Mouse (Mus musculus): Measurements from ENCODE around the gene Fes. TPM values are rescaled to one million over a fixed set of nuclear protein-coding genes. Genes with fewer than 3 reads are reported as not detected.

The Fes gene
- polyA plus RNA-seq, 1 experiment: 52.8 TPM

GRCm38 (mm10) chr7:80414303-80414855, 26.6 kb upstream of the Fes start:
- Histone ChIP-seq H3K4me3 (ENCODE audit: extremely low read depth, insufficient read depth, insufficient read length) (no peak overlapping the region), H3K27me3 (ENCODE audit: control insufficient read depth, insufficient read depth, low read length) (no peaks in the 10 kb centered on the region), H3K36me3 (ENCODE audit: control insufficient read depth, insufficient read depth, low read length) (no peaks in the 10 kb centered on the region), H3K27ac (ENCODE audit: insufficient read depth, low read length) (no peak overlapping the region), H3K4me1 (ENCODE audit: control insufficient read depth, insufficient read depth, insufficient read length) (no peaks in the 10 kb centered on the region)
- DNase-seq (ENCODE audit: low read depth in 1 of 2, low spot score in 2 of 2): no peak
- WGBS: 51% methylated on average over 7 of the region's 7 CpGs
- TF ChIP-seq POLR2A (IDR thresholded peaks at IDR 0.05; ENCODE audit: low read depth, low read length) (no peak), CTCF (IDR thresholded peaks at IDR 0.05; ENCODE audit: extremely low read depth, insufficient read depth, insufficient read length, insufficient replicate concordance) (no peak)

- no peak for DNase-seq (ENCODE audit: low read depth in 1 of 2, low spot score in 2 of 2)
- no peak overlapping the region for H3K27ac ChIP-seq (ENCODE audit: insufficient read depth, low read length)
- TF ChIP-seq CTCF (IDR thresholded peaks at IDR 0.05; ENCODE audit: extremely low read depth, insufficient read depth, insufficient read length, insufficient replicate concordance) (no peak), POLR2A (IDR thresholded peaks at IDR 0.05; ENCODE audit: low read depth, low read length) (no peak)
- WGBS: 81% methylated on average over 9 of the region's 9 CpGs
- no peak overlapping the region for H3K4me3 ChIP-seq (ENCODE audit: extremely low read depth, insufficient read depth, insufficient read length)
- H3K36me3 ChIP-seq (ENCODE audit: control insufficient read depth, insufficient read depth, low read length): no peaks in the 10 kb centered on the region
- H3K27me3 ChIP-seq (ENCODE audit: control insufficient read depth, insufficient read depth, low read length): no peaks in the 10 kb centered on the region
- no peaks in the 10 kb centered on the region for H3K4me1 ChIP-seq (ENCODE audit: control insufficient read depth, insufficient read depth, insufficient read length)
Measured at GRCm38 (mm10) chr7:80413512-80414302, 26.0 kb upstream of the Fes start.

GRCm38 (mm10) chr7:80412781-80413180, 25.0 kb upstream of the Fes start:
- TF ChIP-seq CTCF (IDR thresholded peaks at IDR 0.05; ENCODE audit: extremely low read depth, insufficient read depth, insufficient read length, insufficient replicate concordance) (no peak), POLR2A (IDR thresholded peaks at IDR 0.05; ENCODE audit: low read depth, low read length) (no peak)
- no peaks in the 10 kb centered on the region for H3K4me1 ChIP-seq (ENCODE audit: control insufficient read depth, insufficient read depth, insufficient read length)
- DNase-seq (ENCODE audit: low read depth in 1 of 2, low spot score in 2 of 2): no peak
- no peak overlapping the region for H3K4me3 ChIP-seq (ENCODE audit: extremely low read depth, insufficient read depth, insufficient read length)
- H3K36me3 ChIP-seq (ENCODE audit: control insufficient read depth, insufficient read depth, low read length): no peaks in the 10 kb centered on the region
- WGBS: 92% methylated on average over 5 of the region's 5 CpGs
- H3K27me3 ChIP-seq (ENCODE audit: control insufficient read depth, insufficient read depth, low read length): no peaks in the 10 kb centered on the region
- H3K27ac ChIP-seq (ENCODE audit: insufficient read depth, low read length): no peak overlapping the region

- no peak for DNase-seq (ENCODE audit: low read depth in 1 of 2, low spot score in 2 of 2)
- H3K4me3 ChIP-seq (ENCODE audit: extremely low read depth, insufficient read depth, insufficient read length): no peak overlapping the region
- WGBS: 90% methylated on average over 10 of the region's 10 CpGs
- no peaks in the 10 kb centered on the region for H3K27me3 ChIP-seq (ENCODE audit: control insufficient read depth, insufficient read depth, low read length)
- no peaks in the 10 kb centered on the region for H3K36me3 ChIP-seq (ENCODE audit: control insufficient read depth, insufficient read depth, low read length)
- H3K27ac ChIP-seq (ENCODE audit: insufficient read depth, low read length): no peak overlapping the region
- no peaks in the 10 kb centered on the region for H3K4me1 ChIP-seq (ENCODE audit: control insufficient read depth, insufficient read depth, insufficient read length)
- TF ChIP-seq CTCF (IDR thresholded peaks at IDR 0.05; ENCODE audit: extremely low read depth, insufficient read depth, insufficient read length, insufficient replicate concordance): no peak
- TF ChIP-seq POLR2A (IDR thresholded peaks at IDR 0.05; ENCODE audit: low read depth, low read length): no peak
Measured at GRCm38 (mm10) chr7:80412279-80412678, 24.5 kb upstream of the Fes start.

GRCm38 (mm10) chr7:80410380-80410779, 22.6 kb upstream of the Fes start:
- Histone ChIP-seq H3K27ac (ENCODE audit: insufficient read depth, low read length) (no peak overlapping the region), H3K4me1 (ENCODE audit: control insufficient read depth, insufficient read depth, insufficient read length) (no peaks in the 10 kb centered on the region), H3K27me3 (ENCODE audit: control insufficient read depth, insufficient read depth, low read length) (no peaks in the 10 kb centered on the region), H3K36me3 (ENCODE audit: control insufficient read depth, insufficient read depth, low read length) (no peaks in the 10 kb centered on the region), H3K4me3 (ENCODE audit: extremely low read depth, insufficient read depth, insufficient read length) (no peak overlapping the region)
- no peak for DNase-seq (ENCODE audit: low read depth in 1 of 2, low spot score in 2 of 2)
- WGBS: 92% methylated on average over 9 of the region's 9 CpGs
- TF ChIP-seq CTCF (IDR thresholded peaks at IDR 0.05; ENCODE audit: extremely low read depth, insufficient read depth, insufficient read length, insufficient replicate concordance) (no peak), POLR2A (IDR thresholded peaks at IDR 0.05; ENCODE audit: low read depth, low read length) (no peak)

- 89% methylated on average over 9 of the region's 9 CpGs for WGBS
- Histone ChIP-seq H3K4me1 (ENCODE audit: control insufficient read depth, insufficient read depth, insufficient read length) (no peaks in the 10 kb centered on the region; the same call in 1 of the 2 replicates), H3K4me3 (ENCODE audit: extremely low read depth, insufficient read depth, insufficient read length) (no peak overlapping the region), H3K27ac (ENCODE audit: insufficient read depth, low read length) (no peak overlapping the region), H3K27me3 (ENCODE audit: control insufficient read depth, insufficient read depth, low read length) (peaks cover 3% of the 10 kb centered on the region), H3K36me3 (ENCODE audit: control insufficient read depth, insufficient read depth, low read length) (no peaks in the 10 kb centered on the region)
- no peak for DNase-seq (ENCODE audit: low read depth in 1 of 2, low spot score in 2 of 2)
- TF ChIP-seq CTCF (IDR thresholded peaks at IDR 0.05; ENCODE audit: extremely low read depth, insufficient read depth, insufficient read length, insufficient replicate concordance) (no peak), POLR2A (IDR thresholded peaks at IDR 0.05; ENCODE audit: low read depth, low read length) (no peak)
Measured at GRCm38 (mm10) chr7:80407712-80408111, 20.0 kb upstream of the Fes start.

GRCm38 (mm10) chr7:80406186-80406585, 18.4 kb upstream of the Fes start:
- DNase-seq (ENCODE audit: low read depth in 1 of 2, low spot score in 2 of 2): no peak
- H3K4me1 ChIP-seq (ENCODE audit: control insufficient read depth, insufficient read depth, insufficient read length): peaks cover 6% of the 10 kb centered on the region
- WGBS: 70% methylated on average over 3 of the region's 3 CpGs

More at GRCm38 (mm10) chr7:80406186-80406585, 18.4 kb upstream of the Fes start:
- peaks cover 3% of the 10 kb centered on the region for H3K27me3 ChIP-seq (ENCODE audit: control insufficient read depth, insufficient read depth, low read length)
- no peak for TF ChIP-seq CTCF (IDR thresholded peaks at IDR 0.05; ENCODE audit: extremely low read depth, insufficient read depth, insufficient read length, insufficient replicate concordance)
- TF ChIP-seq POLR2A (IDR thresholded peaks at IDR 0.05; ENCODE audit: low read depth, low read length): no peak
- H3K4me3 ChIP-seq (ENCODE audit: extremely low read depth, insufficient read depth, insufficient read length): no peak overlapping the region
- H3K36me3 ChIP-seq (ENCODE audit: control insufficient read depth, insufficient read depth, low read length): no peaks in the 10 kb centered on the region
- no peak overlapping the region for H3K27ac ChIP-seq (ENCODE audit: insufficient read depth, low read length)

Data from spleen, adult 2 months (tissue).